Mouse (Mus musculus): ENCODE results near the gene Ptx4.

Ptx4 gene

DNA sequence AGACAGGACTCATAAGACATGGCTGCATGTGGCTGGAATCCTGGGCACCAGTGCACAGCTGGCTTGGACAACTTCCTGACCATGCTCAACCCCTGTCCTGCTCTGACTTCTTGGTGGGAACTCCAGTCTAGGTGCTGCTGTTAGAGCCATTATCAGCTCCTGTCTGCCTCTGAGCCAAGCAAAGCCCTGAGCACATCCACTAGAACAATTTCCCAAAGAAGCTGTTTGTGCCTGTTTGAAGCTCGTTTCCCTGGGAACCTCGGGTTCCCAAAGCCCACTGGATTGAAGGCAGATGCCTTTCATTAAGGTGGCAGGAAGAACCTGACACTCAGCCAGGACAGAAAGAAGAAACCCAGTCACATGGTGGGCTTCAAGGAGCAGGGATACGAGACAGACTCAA lies at the start of gene Ptx4:
Ptx4 (plus strand) TSS at position 355 of the 400 bp plus-strand sequence.
- no peak for DNase-seq (ENCODE audit: inconsistent ontology term)

- no peak for DNase-seq (ENCODE audit: inconsistent ontology term)
These were observed 43.7 kb upstream of the Ptx4 start for GRCm38 (mm10) chr17:25076906-25077305.

- DNase-seq (ENCODE audit: inconsistent ontology term): peak; percentile 85
These were observed 42.7 kb upstream of the Ptx4 start for GRCm38 (mm10) chr17:25077771-25078372.

DNA sequence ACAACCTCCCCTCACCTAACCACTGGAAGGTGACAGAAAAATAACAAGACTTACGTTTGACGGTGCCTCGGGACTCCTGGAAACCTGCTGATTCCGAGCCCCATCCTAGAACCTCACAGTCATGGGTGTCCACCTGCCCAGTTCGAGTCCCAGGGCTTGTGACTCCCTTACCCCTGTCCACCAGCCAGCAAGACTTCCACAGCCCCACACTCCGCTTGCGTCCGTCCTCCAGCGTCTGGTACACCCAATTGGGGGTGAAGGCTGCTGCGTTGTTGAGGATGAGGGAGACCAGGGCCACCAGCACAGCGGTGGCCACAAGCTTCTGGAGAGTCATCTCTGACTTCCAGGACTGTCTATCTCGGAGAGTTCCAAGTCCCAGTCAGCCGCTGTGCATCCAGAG lies 40.4 kb upstream of the Ptx4 start:
- DNase-seq (ENCODE audit: inconsistent ontology term): no peak

GRCm38 (mm10) chr17:25080960-25081381 lies 39.6 kb upstream of the Ptx4 start:
- no peak for DNase-seq (ENCODE audit: inconsistent ontology term)

GRCm38 (mm10) chr17:25082081-25082847 lies 38.3 kb upstream of the Ptx4 start:
- DNase-seq (ENCODE audit: inconsistent ontology term): no peak

DNA sequence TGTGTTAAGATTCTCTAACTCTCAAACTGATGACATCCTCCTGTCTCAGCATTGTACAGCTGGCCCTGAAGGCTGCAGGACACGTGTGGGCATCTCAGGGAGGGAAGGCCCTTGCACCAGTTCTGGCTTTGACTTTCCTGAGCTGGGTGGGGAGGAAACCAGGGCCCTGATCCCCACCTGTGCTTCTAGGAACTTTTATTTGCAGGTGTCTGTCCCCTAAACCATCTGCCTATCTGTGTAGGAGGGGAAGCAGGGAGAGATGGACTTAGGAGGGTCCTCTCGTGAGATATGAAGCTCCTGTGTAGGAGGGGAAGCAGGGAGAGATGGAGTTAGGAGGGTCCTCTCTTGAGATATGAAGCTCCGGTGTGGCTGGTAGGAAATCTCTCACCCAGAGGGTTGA lies 37.7 kb upstream of the Ptx4 start:
- DNase-seq (ENCODE audit: inconsistent ontology term): no peak

DNA sequence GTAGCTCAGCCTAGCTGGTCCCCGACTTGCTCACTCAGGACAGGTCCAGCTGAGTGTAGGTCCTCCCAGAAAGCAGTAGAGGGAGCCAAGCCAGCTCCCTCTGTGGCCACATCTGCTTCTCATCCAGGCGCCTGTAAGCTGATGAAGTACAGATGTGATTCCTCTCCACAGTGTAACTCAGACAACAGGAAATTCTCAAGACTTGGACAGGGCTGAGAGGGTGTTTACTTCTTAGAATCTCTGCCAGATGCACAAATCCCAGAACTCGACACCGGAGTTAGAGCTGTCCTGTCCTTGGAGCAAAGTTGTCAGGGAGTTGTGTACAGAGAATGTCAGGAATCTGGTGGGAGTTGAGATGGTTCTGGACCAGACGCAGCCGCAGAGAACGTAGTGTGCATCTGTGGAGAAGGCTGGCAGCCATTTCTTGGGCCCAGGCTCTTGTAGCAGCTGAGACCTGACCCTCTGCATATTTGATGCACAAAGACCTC lies 37.1 kb upstream of the Ptx4 start, which contains the start of gene Tmem204:
Tmem204 (minus strand) TSS at position 148 of the 488 bp plus-strand sequence.
- peak; percentile 17 for DNase-seq (ENCODE audit: inconsistent ontology term)

- no peak for DNase-seq (ENCODE audit: inconsistent ontology term)
These were observed 35.6 kb upstream of the Ptx4 start for GRCm38 (mm10) chr17:25084835-25085385.

DNA sequence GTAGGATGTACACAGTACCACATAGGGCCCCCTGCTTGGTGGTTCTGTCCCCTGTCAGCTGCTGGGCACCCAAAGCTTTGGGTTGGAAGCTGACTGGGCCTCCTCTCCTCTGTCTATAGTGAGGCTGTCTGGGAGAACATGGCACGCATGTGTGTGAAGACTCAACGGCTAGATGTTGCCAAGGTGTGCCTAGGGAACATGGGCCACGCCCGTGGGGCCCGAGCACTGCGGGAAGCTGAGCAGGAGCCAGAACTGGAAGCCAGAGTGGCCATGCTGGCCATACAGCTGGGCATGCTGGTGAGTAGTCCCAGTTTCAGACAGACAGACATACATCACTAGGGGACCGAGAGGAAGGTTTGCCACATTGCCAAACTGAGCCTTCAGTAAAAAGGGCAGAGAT lies 33.8 kb upstream of the Ptx4 start:
- DNase-seq (ENCODE audit: inconsistent ontology term): no peak

DNA sequence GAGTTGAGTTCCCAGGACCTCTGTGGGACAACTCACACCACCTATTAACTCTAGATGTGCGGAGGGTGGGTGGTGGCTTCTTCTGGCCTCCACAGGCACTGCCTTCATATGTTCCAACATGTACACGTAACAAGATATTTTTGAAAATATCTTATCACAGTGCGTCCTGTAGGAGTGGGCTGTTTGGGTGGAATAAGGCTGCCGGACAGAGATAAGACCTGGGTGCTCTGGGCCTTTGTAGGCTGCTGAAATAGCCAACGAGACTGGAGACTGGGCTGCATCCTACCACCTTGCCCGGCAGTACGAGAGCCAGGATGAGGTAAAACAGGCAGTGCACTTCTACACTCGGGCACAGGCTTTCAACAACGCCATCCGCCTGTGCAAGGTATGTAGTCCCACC lies 31.4 kb upstream of the Ptx4 start:
- DNase-seq (ENCODE audit: inconsistent ontology term): no peak

DNA sequence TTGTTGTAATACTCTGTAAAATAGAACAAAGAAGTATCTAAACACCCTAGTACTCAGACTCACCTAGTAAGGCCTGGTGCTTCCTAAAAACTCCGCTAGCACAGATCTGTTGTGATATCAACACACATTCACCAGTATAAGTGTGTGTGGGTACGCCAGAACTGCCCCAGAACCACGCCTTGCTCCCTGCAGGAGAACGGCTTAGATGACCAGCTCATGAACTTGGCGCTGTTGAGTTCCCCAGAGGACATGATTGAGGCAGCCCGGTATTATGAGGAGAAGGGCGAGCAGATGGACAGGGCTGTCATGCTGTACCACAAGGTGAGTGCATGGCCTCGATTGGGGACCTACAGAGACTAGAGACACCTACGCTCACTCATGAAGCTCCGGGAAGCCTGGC lies 30.1 kb upstream of the Ptx4 start:
- no peak for DNase-seq (ENCODE audit: inconsistent ontology term)

- DNase-seq (ENCODE audit: inconsistent ontology term): no peak
These were observed 24.3 kb upstream of the Ptx4 start for GRCm38 (mm10) chr17:25096221-25096620.

DNA sequence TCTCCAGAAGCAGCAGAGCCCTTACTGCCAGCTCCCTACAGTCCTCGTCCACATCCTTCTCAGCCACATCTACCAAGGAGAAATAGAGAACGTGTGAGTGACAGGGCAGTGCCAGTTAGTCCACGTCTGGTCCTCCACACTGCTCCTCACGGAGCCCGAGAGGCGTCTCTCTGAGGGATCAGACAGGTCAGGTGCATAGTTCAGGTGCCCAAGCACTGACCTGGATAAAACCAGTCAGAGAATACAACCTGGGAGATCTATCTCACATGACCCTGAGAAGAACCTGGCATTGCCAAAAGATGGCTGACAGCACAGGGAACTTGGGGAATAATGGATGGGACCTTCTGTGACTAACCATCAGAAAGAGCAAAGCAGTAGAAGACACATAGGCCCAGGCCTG lies 20.5 kb upstream of the Ptx4 start:
- DNase-seq (ENCODE audit: inconsistent ontology term): no peak

DNA sequence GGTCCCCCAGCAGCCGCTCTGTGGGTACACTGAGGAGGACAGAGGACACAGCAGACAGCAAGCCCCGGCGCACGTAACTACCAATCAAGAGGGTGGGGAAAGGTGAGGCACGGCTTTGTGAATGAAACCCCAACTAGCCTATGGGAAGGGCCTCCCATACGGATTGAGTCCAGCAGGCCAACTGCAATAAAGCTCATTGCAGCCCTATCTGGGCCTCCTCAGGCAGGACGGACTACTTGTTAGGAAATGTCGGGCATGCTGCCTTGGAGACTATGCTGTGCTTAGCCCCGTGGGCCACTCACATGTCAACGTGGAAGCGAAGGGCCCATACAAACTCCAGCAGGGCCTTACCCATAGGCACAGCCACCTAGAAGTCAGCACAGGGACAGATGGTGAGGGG lies 19.2 kb upstream of the Ptx4 start:
- no peak for DNase-seq (ENCODE audit: inconsistent ontology term)

GRCm38 (mm10) chr17:25107786-25108185 lies 12.8 kb upstream of the Ptx4 start:
- no peak for DNase-seq (ENCODE audit: inconsistent ontology term)

DNA sequence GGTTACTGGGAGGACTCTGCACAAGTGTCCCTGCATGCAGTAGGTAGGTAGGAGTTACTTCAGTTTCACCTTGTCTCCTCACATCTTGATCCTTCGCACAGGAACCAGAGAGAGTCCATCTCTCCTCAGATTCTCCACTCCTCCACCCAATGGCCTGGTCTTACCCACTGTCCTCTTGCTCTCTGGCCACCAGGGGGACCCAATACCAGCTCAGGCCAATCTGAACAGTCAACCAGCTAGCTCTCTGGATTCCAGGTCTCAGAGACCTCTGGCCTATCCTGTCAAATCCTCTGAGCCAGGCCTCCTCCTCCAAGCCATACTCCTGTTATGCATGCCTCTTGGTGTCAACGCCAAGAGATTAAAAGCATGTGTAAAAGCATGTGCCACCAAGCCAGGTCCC lies 11.0 kb upstream of the Ptx4 start:
- DNase-seq (ENCODE audit: inconsistent ontology term): peak; percentile 59

DNA sequence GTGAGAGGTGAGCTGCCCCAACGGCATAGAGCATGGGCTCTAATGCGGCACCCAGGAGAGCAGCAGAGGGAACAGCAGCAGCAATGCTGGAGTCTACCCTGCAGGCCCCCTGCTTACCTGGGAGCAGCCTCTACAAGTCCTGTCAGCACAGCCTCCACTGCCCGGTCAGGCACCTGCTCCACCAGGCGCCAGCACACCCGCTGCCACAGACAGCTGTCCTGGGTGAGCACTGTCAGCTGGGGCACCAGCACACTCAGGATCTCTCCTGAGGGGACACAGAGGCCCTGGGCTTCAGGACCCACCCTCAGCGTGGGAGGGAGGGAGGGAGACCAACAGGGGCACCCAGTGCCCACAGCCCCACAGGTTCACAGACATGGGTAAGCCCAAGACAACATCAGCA lies 10.0 kb upstream of the Ptx4 start:
- no peak for DNase-seq (ENCODE audit: inconsistent ontology term)

DNA sequence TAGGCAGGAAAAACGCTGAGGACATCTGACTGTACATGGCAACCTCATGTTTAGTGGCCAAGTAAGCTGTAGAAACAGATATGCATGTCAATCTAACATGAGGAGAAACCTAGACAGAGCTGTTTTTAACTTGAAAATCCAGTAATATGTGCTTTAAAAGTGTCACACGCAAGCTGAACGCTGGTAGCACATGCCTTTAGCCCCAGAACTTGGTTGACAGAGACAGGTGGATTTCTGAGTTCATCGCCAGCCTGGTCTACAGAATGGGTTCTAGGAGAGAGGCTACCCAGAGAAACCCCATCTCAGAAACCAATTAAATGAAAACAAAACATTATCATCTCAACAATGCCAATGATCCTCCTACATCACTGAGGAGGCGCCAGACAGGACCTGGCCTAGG lies 9.3 kb upstream of the Ptx4 start:
- DNase-seq (ENCODE audit: inconsistent ontology term): no peak

- DNase-seq (ENCODE audit: inconsistent ontology term): no peak
These were observed 8.7 kb upstream of the Ptx4 start for GRCm38 (mm10) chr17:25111739-25112422.

DNA sequence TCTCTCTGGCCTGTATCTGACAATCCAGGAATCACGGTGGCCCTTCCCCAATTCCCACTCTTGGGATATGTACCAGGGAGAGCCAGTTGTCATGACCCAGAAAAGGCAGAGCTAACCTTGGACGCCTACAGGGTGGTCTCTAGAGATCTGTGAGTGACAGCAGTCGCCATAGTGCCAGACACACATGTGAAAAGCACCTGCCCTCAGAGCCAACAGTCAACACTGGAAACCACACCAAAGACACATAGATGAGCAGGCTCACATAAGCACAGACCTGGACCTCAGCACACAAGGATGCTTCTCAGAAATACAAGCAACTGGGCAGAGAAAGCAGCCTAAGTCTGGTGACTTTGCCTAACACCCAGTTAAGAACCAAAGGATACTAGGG lies 8.1 kb upstream of the Ptx4 start:
- no peak for DNase-seq (ENCODE audit: inconsistent ontology term)

DNA sequence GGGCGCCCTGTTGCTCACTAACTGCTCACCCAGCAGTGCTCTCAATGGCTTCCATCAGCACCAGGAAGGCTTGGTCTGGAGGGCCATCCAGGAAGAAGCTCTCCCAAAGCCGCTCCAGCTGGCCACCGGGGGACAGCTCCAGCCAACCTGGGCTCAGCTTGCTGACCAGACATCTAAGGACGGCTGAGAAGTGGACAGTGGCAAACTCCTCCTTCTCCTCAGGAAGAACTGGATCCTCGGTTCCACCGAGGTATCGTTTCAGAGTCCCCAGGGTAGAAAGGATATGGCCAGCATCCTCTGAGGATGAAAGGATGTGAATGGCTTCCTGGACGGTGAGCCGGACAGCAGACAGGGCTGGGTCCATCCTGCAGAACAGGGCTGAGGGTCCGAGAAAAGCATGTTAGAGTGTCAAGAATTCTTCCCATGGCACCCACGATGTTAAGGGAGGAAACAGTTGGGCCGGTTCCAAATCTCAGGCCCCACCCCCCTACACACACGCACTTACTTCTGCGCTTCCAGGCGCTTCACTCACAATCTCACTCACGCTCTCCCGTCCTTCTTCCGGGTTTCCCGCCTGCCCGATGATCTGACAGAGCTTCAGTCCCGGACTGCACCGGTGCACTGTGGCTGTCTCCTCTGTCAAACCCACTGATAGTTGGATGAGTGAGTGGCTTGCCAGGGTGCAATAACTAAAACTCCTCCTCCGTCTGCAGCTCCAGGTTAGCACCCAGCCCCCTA lies 5.5 kb upstream of the Ptx4 start:
- DNase-seq (ENCODE audit: inconsistent ontology term): no peak
